Mouse (Mus musculus): ENCODE measurements around the gene Sept1. TPM values are rescaled to one million over a fixed set of nuclear protein-coding genes. Genes with fewer than 3 reads are reported as not detected.

The Sept1 gene
- polyA plus RNA-seq, 1 experiment from 2014 or later = 12.9 TPM

DNA sequence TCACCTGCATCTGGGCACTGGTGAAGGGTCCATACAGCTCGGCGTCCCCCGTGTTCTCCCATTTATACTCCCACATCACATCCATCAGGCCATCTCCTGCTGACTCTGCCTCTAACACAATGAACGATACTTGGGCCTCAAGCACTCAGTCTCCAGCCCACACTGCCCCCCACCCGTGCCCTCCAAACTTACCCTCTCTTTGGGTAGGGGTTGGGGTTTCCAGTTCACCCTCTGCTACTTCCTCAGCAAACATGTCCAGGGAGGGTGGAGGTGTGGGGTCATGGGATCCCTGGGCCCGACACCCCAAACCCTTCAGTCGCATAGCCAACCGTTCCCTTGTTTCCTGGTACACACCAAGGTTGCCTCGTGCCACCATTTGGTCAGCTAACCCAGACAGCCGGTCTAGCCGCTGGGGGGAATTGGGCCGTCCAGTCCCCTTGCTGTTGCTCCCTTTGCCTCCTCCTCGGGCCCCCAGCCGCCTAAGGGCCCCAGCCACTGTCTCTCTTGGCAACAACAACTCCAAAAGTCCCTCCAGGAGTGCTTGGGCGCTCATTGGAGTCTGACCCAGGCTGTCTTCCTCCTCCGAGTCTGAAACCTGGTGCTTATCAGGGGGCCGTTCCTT lies 38.8 kb downstream of the Sept1 start:
- DNase-seq (ENCODE audit: low spot score) (no peak), ATAC-seq (replicated peaks; ENCODE audit: low FRiP score, low TSS enrichment, low read depth) (no peak)
- H3K27ac ChIP-seq (ENCODE audit: low read depth) = no peak overlapping the region
- H3K9me3 ChIP-seq (ENCODE audit: control insufficient read depth, low read length) = no peaks in the 10 kb centered on the region
- H3K9ac ChIP-seq (ENCODE audit: low read length) = no peak overlapping the region
- peaks cover 64% of the 10 kb centered on the region for H3K36me3 ChIP-seq (ENCODE audit: control insufficient read depth, insufficient read depth, low read length)
- H3K27me3 ChIP-seq (replicated peaks; ENCODE audit: control insufficient read depth, insufficient read depth, low read length) = no peaks in the 10 kb centered on the region
- peaks cover 14% of the 10 kb centered on the region for H3K4me1 ChIP-seq (replicated peaks; ENCODE audit: control insufficient read depth, insufficient read depth, low read length)
- H3K4me3 ChIP-seq (ENCODE audit: low read depth, low read length) = no peak overlapping the region
- 88% methylated on average over 17 of the region's 17 CpGs for WGBS
- peak overlapping the region; percentile 75 for H3K4me2 ChIP-seq (ENCODE audit: low read length)

DNA sequence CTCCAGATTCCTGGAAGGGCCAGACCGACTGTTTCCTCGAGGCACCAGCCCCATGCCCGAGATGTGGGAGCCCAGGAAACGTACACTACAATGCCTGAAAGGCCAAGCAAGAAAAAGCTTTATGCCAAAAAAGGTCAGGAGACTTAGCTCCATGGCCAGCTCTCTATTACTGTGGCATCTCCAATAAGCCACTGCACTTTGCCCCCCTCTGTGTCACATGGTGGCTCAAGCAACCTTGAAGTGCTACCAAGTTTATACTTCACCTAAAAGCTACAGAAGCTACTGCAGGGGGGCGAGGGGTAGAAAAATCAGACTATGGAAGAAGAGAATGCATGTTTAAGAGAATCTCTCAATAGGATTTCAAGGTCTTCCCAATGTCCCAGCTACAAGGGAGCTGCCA lies 39.9 kb downstream of the Sept1 start:
- ATAC-seq (replicated peaks; ENCODE audit: low FRiP score, low TSS enrichment, low read depth) (no peak), DNase-seq (ENCODE audit: low spot score) (no peak)
- peaks cover 53% of the 10 kb centered on the region for H3K36me3 ChIP-seq (ENCODE audit: control insufficient read depth, insufficient read depth, low read length)
- H3K4me3 ChIP-seq (ENCODE audit: low read depth, low read length) = no peak overlapping the region
- no peak overlapping the region for H3K9ac ChIP-seq (ENCODE audit: low read length)
- WGBS = 97% methylated on average over 5 of the region's 5 CpGs
- no peak overlapping the region for H3K4me2 ChIP-seq (ENCODE audit: low read length)
- peaks cover 14% of the 10 kb centered on the region for H3K4me1 ChIP-seq (replicated peaks; ENCODE audit: control insufficient read depth, insufficient read depth, low read length)
- no peak overlapping the region for H3K27ac ChIP-seq (ENCODE audit: low read depth)
- H3K27me3 ChIP-seq (replicated peaks; ENCODE audit: control insufficient read depth, insufficient read depth, low read length) = no peaks in the 10 kb centered on the region
- H3K9me3 ChIP-seq (ENCODE audit: control insufficient read depth, low read length) = no peaks in the 10 kb centered on the region

DNA sequence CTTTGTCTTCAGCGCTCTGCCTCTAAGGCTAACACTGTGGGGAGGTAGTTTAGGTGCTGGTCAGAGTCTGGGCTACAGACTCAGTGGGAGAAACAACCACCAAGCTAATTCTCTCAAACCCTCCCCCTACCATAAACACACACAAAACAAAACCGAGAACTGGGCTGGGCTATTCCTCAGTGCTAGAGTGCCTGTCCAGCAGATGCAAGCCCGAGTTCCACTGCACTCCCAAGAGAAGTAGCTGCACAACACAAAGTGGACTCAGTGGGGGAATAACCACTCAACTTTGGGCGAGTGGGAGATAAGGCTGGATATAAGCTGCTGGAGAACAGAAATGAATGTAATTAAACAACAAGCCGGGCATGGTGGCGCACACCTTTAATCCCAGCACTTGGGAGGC lies 42.3 kb downstream of the Sept1 start:
- H3K9me3 ChIP-seq (ENCODE audit: control insufficient read depth, low read length) = no peaks in the 10 kb centered on the region
- H3K4me1 ChIP-seq (replicated peaks; ENCODE audit: control insufficient read depth, insufficient read depth, low read length) = peaks cover 8% of the 10 kb centered on the region
- no peak overlapping the region for H3K4me2 ChIP-seq (ENCODE audit: low read length)
- no peak overlapping the region for H3K9ac ChIP-seq (ENCODE audit: low read length)
- ATAC-seq (replicated peaks; ENCODE audit: low FRiP score, low TSS enrichment, low read depth) = no peak
- no peak for DNase-seq (ENCODE audit: low spot score)
- H3K36me3 ChIP-seq (ENCODE audit: control insufficient read depth, insufficient read depth, low read length) = peaks cover 38% of the 10 kb centered on the region
- no peak overlapping the region for H3K27ac ChIP-seq (ENCODE audit: low read depth)
- 78% methylated on average over 6 of the region's 6 CpGs for WGBS
- no peaks in the 10 kb centered on the region for H3K27me3 ChIP-seq (replicated peaks; ENCODE audit: control insufficient read depth, insufficient read depth, low read length)
- no peak overlapping the region for H3K4me3 ChIP-seq (ENCODE audit: low read depth, low read length)

DNA sequence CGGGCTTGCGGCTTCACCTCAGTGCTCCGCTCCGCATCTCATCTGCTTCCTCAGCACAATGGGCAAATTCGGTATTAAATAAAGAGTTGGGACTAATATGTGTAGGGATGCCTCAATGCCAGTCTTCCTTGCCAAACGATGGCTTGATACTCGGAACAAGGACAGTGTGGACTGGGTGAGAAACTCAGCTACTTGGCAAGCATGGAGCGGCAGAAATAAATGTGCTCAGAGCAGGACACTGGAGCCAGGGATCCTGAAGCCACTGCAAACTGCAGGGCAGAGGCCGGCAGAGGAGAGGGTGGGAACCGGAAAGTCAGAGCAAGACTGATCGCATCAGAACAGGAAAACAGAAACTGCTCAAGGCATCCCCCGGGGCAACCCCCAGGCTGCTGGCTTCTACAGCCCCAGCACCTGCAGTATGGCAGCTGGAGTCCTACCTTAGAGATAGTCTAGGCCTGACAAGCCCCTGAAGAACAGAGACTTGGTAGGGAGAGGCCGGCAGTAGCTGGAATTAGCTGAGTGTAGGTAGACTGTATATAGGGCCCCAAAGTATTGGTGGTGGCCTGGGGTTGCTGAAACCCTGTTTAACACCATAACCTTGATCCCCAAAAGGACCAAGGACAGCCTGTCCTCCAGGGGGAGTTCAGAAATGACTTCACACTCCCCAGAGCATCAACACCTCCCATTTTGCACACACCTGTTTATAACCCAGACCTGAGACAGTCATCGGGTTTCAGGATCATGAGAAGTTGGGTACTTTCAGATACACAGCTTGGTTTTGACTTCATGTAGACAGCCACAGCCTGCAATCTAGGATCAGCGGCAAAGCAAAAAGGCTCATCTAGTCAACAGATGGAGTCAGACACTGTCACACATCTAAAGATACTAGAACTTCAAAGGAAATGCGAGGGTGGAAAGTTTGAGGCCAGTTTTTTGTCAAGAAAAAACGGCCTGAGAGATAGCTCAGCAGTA lies 44.3 kb downstream of the Sept1 start:
- no peak overlapping the region for H3K9ac ChIP-seq (ENCODE audit: low read length)
- H3K4me1 ChIP-seq (replicated peaks; ENCODE audit: control insufficient read depth, insufficient read depth, low read length) = no peaks in the 10 kb centered on the region
- H3K4me3 ChIP-seq (ENCODE audit: low read depth, low read length) = no peak overlapping the region
- H3K36me3 ChIP-seq (ENCODE audit: control insufficient read depth, insufficient read depth, low read length) = peaks cover 25% of the 10 kb centered on the region
- H3K4me2 ChIP-seq (ENCODE audit: low read length) = no peak overlapping the region
- 79% methylated on average over 17 of the region's 17 CpGs for WGBS
- no peak for DNase-seq (ENCODE audit: low spot score)
- ATAC-seq (replicated peaks; ENCODE audit: low FRiP score, low TSS enrichment, low read depth) = no peak
- H3K27ac ChIP-seq (ENCODE audit: low read depth) = no peak overlapping the region
- no peaks in the 10 kb centered on the region for H3K27me3 ChIP-seq (replicated peaks; ENCODE audit: control insufficient read depth, insufficient read depth, low read length)
- H3K9me3 ChIP-seq (ENCODE audit: control insufficient read depth, low read length) = no peaks in the 10 kb centered on the region

DNA sequence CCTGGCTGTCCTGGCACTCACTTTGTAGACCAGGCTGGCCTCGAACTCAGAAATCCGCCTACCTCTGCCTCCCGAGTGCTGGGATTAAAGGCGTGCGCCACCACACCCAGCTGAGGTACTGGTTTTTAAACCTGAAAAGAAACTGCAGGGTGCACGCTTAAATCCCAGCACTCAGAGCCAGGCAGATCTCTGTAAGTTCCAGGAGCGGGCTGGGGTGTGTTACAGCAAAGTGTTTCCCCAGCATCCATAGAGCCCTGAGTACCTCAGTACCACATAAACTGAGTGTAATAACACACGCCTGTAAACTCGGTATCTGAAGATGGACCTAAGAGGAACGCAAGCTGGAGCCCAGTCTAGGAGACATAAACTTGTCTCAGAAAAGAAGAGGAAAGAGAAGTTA lies 45.6 kb downstream of the Sept1 start:
- Histone ChIP-seq H3K27ac (ENCODE audit: low read depth) (no peak overlapping the region), H3K4me3 (ENCODE audit: low read depth, low read length) (no peak overlapping the region), H3K36me3 (ENCODE audit: control insufficient read depth, insufficient read depth, low read length) (peaks cover 13% of the 10 kb centered on the region), H3K27me3 (replicated peaks; ENCODE audit: control insufficient read depth, insufficient read depth, low read length) (no peaks in the 10 kb centered on the region), H3K4me2 (ENCODE audit: low read length) (no peak overlapping the region), H3K9ac (ENCODE audit: low read length) (no peak overlapping the region), H3K4me1 (replicated peaks; ENCODE audit: control insufficient read depth, insufficient read depth, low read length) (no peaks in the 10 kb centered on the region), H3K9me3 (ENCODE audit: control insufficient read depth, low read length) (no peaks in the 10 kb centered on the region)
- ATAC-seq (replicated peaks; ENCODE audit: low FRiP score, low TSS enrichment, low read depth) (no peak), DNase-seq (ENCODE audit: low spot score) (no peak)
- 65% methylated on average over 9 of the region's 10 CpGs for WGBS

DNA sequence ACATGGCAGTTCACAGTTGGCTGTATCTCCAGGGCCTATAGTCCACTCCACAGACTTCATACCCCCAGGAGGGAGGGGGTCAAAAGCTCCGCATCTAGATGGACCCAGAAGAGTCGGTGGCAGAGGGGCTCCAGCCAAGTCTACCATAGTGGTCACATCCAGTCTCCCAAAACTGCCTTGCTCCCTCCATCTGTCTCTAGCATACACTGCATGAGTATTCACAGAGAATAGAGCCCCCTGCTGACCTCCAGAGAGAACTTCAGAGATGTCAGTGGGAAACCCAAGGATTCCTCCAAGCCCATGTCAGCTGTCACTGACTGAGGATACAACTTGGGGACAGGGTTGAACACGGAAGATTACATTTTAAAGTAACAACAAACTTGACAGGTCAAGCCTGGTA lies 47.3 kb downstream of the Sept1 start:
- no peaks in the 10 kb centered on the region for H3K9me3 ChIP-seq (ENCODE audit: control insufficient read depth, low read length)
- no peak for DNase-seq (ENCODE audit: low spot score)

DNA sequence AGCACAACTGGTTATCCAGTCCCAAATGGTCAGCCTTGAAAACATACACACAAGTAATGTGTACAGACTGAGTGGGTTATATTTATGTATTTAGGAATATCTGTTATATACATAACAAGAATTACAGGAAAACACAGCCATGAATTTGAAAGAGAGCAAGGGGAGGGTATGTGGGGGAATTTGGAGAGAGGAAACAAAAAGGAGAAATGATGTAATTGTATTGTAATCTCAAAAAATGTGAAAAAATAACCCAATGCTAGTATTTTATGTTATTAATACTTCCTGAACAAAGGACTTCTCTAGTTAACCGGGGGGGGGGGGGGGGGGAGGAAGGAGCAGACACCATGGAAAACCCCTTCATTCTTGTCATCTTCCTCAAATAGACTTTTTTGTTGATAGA lies 48.2 kb downstream of the Sept1 start:
- Histone ChIP-seq H3K36me3 (ENCODE audit: control insufficient read depth, insufficient read depth, low read length) (no peaks in the 10 kb centered on the region), H3K4me1 (replicated peaks; ENCODE audit: control insufficient read depth, insufficient read depth, low read length) (no peaks in the 10 kb centered on the region), H3K4me2 (ENCODE audit: low read length) (no peak overlapping the region), H3K9ac (ENCODE audit: low read length) (no peak overlapping the region), H3K27me3 (replicated peaks; ENCODE audit: control insufficient read depth, insufficient read depth, low read length) (no peaks in the 10 kb centered on the region), H3K9me3 (ENCODE audit: control insufficient read depth, low read length) (no peaks in the 10 kb centered on the region), H3K4me3 (ENCODE audit: low read depth, low read length) (no peak overlapping the region), H3K27ac (ENCODE audit: low read depth) (no peak overlapping the region)
- no peak for DNase-seq (ENCODE audit: low spot score)
- no CpG with 5 or more reads among the region's 1 CpGs for WGBS
- no peak for ATAC-seq (replicated peaks; ENCODE audit: low FRiP score, low TSS enrichment, low read depth)

More for the DNA sequence above, 47.3 kb downstream of the Sept1 start:
- Histone ChIP-seq H3K4me1 (replicated peaks; ENCODE audit: control insufficient read depth, insufficient read depth, low read length) (no peaks in the 10 kb centered on the region), H3K27ac (ENCODE audit: low read depth) (no peak overlapping the region), H3K4me2 (ENCODE audit: low read length) (no peak overlapping the region), H3K4me3 (ENCODE audit: low read depth, low read length) (no peak overlapping the region), H3K27me3 (replicated peaks; ENCODE audit: control insufficient read depth, insufficient read depth, low read length) (no peaks in the 10 kb centered on the region), H3K9ac (ENCODE audit: low read length) (no peak overlapping the region), H3K36me3 (ENCODE audit: control insufficient read depth, insufficient read depth, low read length) (no peaks in the 10 kb centered on the region)
- WGBS = 56% methylated on average over 3 of the region's 3 CpGs
- ATAC-seq (replicated peaks; ENCODE audit: low FRiP score, low TSS enrichment, low read depth) = 0 out of 2 replicates have a peak, but pooled peaks have one; percentile 22

DNA sequence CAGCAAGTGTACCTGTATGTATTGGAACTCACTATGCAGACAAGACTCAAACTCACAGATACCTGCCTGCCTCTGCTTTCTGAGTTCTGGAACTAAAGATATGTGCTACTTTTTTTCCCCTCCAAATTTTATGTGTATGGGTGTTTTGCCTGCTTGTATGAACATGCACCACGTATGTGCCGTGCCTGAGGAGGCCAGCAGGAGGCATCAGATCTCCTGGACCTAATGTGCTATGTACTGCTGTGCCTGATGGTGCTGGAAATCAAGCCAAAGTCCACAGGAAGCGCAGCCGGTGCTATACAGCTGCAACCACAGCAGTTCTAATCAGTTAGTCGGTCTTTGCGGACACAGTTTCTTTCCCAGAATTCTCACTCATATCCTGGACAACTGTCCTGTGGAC lies 49.1 kb downstream of the Sept1 start:
- no peaks in the 10 kb centered on the region for H3K36me3 ChIP-seq (ENCODE audit: control insufficient read depth, insufficient read depth, low read length)
- no peak overlapping the region for H3K27ac ChIP-seq (ENCODE audit: low read depth)
- WGBS = 78% methylated on average over 6 of the region's 6 CpGs
- no peaks in the 10 kb centered on the region for H3K27me3 ChIP-seq (replicated peaks; ENCODE audit: control insufficient read depth, insufficient read depth, low read length)
- H3K4me2 ChIP-seq (ENCODE audit: low read length) = no peak overlapping the region
- no peak overlapping the region for H3K9ac ChIP-seq (ENCODE audit: low read length)
- H3K4me3 ChIP-seq (ENCODE audit: low read depth, low read length) = no peak overlapping the region
- no peaks in the 10 kb centered on the region for H3K9me3 ChIP-seq (ENCODE audit: control insufficient read depth, low read length)
- ATAC-seq (replicated peaks; ENCODE audit: low FRiP score, low TSS enrichment, low read depth) (no peak), DNase-seq (ENCODE audit: low spot score) (no peak)
- no peaks in the 10 kb centered on the region for H3K4me1 ChIP-seq (replicated peaks; ENCODE audit: control insufficient read depth, insufficient read depth, low read length)
